Mouse (Mus musculus): ENCODE measurements around the gene Slc16a2.

The Slc16a2 gene

GRCm38 (mm10) chrX:103821832-103822196, at the start of gene Slc16a2:
TSS of gene Slc16a2 (minus strand) at chrX:103821983.
- peak; percentile 78 to 86 for DNase-seq

- DNase-seq = no peak
Observed at GRCm38 (mm10) chrX:103863502-103863901, 41.7 kb upstream of the Slc16a2 start.

DNA sequence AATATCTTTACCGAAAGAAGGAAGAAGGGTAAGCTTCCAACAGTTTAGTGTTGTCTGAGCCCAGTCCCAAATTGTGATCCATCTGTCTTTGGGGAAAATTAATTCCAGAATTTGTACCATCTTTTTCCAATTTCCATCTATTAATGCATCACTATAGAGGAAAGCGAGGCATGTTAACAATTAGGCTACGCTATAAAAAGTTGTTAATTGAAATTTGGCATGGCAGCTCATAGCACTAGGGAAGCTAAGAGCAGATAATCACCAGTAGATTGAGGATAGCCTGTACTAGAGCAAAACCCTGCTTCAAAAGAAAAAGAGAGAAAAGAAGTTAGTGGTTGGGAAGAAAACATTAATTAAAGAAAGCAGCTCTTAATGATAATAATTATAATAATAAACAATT, 41.1 kb upstream of the Slc16a2 start:
- DNase-seq = no peak

DNA sequence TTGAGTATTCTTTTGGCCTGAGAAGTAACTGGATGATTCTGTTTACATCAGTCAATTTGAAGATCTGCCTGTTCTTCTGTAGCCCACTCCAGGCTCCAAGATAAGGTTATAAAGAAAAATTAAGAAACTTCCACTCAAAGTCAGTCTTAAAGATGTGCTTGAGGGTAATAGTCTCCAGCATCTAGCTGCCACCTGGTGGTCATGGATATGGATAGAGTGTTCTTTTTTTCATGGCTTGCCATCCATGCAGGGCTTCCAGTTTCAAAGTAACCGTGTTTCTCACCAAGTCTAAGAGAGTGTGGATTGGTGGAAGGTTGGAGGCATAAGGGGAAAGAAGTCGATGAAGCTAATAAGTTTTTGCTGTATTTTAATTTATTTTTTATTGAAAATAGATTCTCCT, 23.5 kb upstream of the Slc16a2 start:
- peak; percentile 40 to 68 for DNase-seq

DNA sequence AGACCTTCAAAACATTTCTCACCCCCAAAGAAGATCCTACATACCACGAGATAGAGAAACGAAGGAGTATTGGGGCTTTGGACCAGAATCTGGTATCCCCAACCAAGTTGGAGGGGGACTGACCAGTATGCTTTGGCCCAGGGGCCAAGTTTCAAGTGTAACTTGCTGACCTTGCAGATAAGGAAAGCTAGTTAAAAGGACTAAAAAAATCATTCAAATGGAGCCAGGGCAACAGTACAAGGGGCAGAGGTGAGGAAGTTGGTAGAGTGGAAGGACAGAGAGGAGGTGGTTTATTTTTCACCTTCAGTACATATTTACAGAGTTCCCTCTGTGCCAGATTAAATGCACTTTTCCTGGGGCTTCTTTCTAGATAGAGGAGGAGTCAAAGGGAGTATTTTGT, 7.1 kb upstream of the Slc16a2 start:
- peak; percentile 25 to 71 for DNase-seq

DNA sequence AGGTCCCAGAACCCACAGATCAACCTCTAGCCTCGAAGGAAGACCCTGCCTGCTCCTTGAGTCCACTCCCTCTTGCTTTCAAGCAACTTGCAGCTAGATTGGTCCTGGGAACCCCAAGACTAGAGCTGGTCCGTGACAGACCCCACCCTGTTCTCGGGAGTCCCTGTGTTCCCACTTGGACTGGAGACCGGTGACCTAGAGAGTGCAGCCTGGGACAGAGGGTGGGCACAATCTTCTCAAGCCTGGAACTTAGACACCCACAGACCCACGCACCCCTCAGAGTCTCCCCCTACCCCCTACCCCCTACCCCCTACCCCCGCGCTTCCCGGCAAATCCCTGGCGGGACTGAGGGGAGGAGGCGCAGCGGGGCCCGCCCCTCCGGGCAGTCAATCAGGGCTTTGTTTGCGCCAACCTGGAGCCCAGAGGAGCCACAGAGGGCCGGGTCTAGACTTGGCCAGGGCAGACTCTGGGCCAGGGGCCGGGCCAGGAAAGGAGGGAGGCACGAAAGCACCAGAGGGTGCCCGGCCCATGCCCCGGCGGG, 558 bp upstream of the Slc16a2 start:
- peak; percentile 66 to 90 for DNase-seq

GRCm38 (mm10) chrX:103821195-103821831, 470 bp downstream of the Slc16a2 start:
- peak; percentile 2 to 35 for DNase-seq

DNA sequence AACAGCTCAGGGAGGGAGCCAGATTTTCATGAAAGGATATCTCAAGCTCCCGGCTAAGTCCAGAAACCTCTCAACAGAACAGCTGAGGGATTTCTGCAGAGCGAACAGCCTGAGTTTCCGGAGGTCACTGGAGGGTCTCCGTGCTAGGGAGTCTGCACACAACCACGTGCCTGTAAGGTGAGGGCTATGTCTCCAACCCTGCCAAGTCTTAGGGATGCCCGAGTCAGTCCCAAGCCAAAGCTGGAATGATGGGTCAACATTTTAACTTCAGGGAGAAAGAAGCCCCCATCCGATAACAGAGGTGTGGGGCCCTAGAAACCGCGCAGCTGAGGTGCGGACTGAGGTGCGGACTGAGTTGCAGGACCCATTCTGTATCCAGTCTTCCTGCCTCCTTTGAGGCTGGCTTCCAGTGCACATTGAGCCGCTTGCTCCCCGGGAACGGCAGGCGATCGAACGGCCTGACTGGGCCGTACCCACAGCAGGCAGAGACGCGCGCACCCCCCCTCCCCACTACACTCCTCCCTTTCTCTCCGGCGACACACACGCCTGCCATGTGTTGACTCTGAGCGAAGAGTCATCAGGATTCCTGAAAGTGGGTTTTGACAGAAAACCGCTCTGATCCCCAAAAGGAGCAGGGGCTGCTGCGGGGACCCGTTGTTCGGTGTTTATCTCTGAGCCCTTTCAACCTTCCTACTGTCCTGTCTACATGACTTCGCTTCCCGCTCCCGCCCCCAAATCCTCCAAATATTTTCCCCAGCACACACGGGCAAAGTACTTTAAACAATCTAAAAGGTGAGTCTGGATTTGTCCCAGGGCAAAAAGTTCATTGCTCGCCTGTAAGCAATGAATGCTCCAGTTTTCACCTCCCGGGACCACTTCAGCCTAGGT, 1.2 kb downstream of the Slc16a2 start:
- peak; percentile 21 to 37 for DNase-seq

GRCm38 (mm10) chrX:103819253-103819652, 2.5 kb downstream of the Slc16a2 start:
- peak; percentile 21 to 49 for DNase-seq

GRCm38 (mm10) chrX:103812690-103813089, 9.1 kb downstream of the Slc16a2 start:
- no peak for DNase-seq

DNA sequence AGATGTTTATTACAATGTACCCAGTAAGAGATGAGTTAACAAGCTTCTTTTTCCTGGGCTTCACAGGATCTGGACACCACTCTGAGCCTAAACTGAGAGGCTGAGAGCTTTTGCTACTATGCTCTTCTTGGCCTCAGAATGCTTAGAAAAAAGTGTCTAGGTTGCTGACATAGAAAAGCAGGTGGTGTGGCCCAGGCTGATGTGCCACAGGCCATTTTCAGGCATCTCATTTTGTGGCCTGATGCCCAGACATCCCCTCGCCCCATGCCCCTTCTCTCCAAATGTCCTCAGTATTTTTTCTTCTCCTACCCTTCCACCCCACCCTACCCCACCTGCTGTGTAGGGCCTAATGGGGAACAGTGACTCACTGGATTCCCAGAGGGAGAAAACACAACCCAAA, 11.3 kb downstream of the Slc16a2 start:
- no peak for DNase-seq

- no peak for DNase-seq
Observed at GRCm38 (mm10) chrX:103806373-103806772, 15.4 kb downstream of the Slc16a2 start.

DNA sequence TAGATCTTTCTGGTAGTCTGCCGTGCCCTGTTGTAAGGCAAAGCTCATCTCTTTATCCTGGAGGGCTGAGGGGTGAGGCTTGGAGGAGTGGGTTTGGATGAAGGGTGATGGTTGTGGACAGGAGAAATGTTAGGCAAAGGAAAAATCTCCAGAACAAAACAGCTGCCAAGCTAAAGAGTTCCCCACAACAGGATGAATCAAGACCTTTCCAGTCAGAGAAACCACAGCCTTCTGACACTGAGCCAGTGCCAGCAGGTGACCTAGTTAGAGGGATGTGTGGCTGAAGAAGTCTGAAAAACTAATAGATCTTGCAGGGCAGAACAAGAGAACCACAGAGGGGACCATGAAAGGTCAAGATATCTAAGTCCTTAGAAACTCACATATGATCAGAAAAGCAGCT, 24.8 kb downstream of the Slc16a2 start:
- DNase-seq = no peak

DNA sequence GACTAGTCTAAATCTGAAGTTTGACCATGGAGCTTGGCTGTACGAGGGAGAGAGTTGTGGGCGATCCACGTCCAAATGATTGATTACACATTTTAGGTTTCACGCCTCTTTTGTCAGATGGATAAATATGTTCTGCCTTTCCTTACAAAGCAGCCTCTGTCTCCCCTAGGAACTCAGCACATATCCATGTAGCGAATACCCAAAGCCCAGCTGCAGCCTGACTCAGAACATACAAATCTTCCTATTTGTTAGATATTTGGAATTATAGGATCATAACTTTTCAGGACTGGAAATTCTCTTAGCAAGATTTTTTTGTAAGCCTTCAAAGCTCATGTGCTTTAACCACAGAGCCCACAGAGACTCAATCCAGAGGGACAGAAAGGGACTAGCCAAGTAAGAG, 26.3 kb downstream of the Slc16a2 start:
- DNase-seq = no peak

GRCm38 (mm10) chrX:103791329-103791728, 30.5 kb downstream of the Slc16a2 start:
- DNase-seq = no peak

DNA sequence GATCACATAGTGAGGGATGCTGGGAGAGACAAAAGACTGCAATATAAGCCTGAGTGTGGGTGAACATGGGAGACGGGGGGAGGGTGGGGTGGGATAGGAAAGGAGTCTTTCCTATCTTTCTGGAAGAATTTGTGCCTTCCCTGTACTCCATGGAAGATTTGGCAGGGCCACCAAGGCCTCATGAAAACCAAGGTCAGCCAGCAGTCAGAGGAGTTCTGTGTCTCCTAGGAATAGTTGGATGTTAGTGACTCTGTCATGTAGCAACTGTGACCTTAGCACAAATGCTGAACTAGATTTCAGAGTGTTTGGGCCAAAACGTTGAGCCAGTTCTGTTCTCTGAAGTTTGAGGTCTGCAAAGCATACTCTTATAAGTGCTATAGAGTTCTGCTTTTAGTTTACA, 36.1 kb downstream of the Slc16a2 start:
- DNase-seq = no peak

DNA sequence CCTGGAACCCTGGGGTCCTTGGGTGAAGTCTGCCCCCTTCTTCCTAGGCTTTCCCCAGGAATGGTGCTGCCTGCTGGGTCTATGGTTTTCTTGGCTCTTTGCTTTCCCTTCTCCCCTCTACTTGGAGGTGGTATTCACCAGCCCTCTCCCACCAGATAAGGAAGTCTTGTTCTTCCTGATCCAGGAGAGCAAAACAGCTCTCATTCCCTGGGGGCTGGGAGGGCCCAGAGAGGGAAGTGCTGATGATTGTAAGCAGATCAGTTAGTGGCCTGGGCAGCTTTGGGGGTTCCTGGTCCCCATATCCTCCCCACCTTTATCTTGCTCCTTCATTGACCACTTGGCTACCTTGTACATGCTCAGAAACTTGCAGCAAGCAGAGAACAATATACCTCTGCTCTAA, 45.4 kb downstream of the Slc16a2 start:
- DNase-seq = no peak

GRCm38 (mm10) chrX:103746197-103746596, 75.6 kb downstream of the Slc16a2 start:
- no peak for DNase-seq

GRCm38 (mm10) chrX:103744171-103745039, 77.4 kb downstream of the Slc16a2 start:
- DNase-seq = no peak

DNA sequence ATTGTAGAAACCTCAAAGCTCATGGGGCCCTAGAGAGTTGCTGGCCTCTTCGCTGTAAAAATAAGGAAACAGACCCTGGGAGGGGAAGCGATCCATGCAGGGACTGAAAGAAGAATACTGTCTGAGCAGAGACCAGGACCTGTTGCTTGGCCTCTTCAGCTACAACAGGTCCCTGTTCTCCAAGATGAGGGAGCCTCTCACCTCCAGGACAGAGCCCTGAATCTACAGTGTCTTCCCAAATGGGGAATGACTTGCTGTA, 79.8 kb downstream of the Slc16a2 start:
- no peak for DNase-seq

GRCm38 (mm10) chrX:103741215-103742056, 80.3 kb downstream of the Slc16a2 start:
- peak; percentile 58 to 71 for DNase-seq

DNA sequence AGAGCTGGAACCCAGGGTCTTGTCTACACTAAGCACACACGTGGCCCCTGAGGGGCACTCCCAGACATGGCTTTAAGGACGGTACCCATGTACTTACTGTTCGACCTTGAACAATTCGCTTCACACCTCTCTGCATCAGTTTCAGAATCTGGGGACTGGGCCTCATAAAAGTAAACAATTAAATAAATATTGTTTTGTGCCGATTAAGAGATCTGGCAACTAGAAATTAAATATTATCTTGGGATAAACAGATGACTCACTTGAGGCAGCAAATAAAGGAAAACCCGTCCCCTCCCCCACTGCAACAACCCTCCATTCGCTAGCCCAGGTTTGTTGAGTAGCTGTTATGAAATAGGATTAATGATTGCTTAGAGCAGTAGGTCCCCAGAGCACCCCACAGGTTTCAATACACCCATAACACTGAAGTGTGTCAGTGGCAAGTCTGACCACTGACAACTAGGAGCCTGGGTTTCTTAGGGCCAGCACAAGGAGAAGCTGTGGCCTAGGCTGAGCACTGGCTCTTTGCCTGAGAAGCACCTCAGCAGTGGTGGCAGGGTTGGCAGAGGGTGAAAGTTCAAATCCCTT, 87.7 kb downstream of the Slc16a2 start:
- peak; percentile 64 to 76 for DNase-seq

Measured in kidney, postnatal 25 days (tissue).